ENCODE assay signal across 17 mouse cellular contexts in genomic region chr1:73641456-73641855, GRCm38 (mm10).
DNase-seq lines count a peak whose midpoint lies in the region; ATAC-seq and TF ChIP-seq lines count a peak whose summit lies in the region.
"Had no signal": no experiment of that assay in that cellular context is flagged by ENCODE, and none has a peak within 500 bp of the region (broad histone marks: within the 10 kb centered on the region; RNA-seq: fewer than 3 reads in every experiment).

No protein-coding gene starts in this region.

- H3K4me2 ChIP-seq in heart, embryonic 13.5 days = no peak overlapping the region
- no peak overlapping the region for H3K4me2 ChIP-seq in kidney, postnatal 0 days (ENCODE audit: low read length)
- no peak overlapping the region for H3K4me2 ChIP-seq in hindbrain, embryonic 13.5 days

- H3K4me1 ChIP-seq in heart, embryonic 13.5 days = peaks cover 38% of the 10 kb centered on the region
- peaks cover 12% of the 10 kb centered on the region for H3K4me1 ChIP-seq in kidney, postnatal 0 days (replicated peaks; ENCODE audit: insufficient read depth, low read length)
- H3K4me1 ChIP-seq in embryonic facial prominence, embryonic 10.5 days = peaks cover 30% of the 10 kb centered on the region
- H3K4me1 ChIP-seq in hindbrain, embryonic 13.5 days (replicated peaks) = peaks cover 19% of the 10 kb centered on the region

- DNase-seq in heart, postnatal 10 days = no peak
- no peak for DNase-seq in kidney, postnatal 0 days (ENCODE audit: low spot score)
- no peak for DNase-seq in kidney, postnatal 36 days
- no peak for DNase-seq in embryonic facial prominence, embryonic 10.5 days (ENCODE audit: low spot score)
- no peak for DNase-seq in adrenal gland, postnatal 25 days
- DNase-seq in thymus, postnatal 10 days (ENCODE audit: low spot score in 2 of 2) = no peak
- DNase-seq: B cell, adult 2 months; heart, adult 18-20 months; heart, postnatal 14 days; kidney, adult 8-10 months; liver, postnatal 0 days; lung, postnatal 4 days; thymus, adult 18-20 months had no signal

- no peaks in the 10 kb centered on the region for H3K27me3 ChIP-seq in heart, embryonic 13.5 days (replicated peaks)
- no peaks in the 10 kb centered on the region for H3K27me3 ChIP-seq in kidney, postnatal 0 days (ENCODE audit: insufficient read depth, low read length)
- H3K27me3 ChIP-seq in embryonic facial prominence, embryonic 10.5 days (replicated peaks; ENCODE audit: low read depth, poor library complexity, severe bottlenecking) = no peaks in the 10 kb centered on the region
- H3K27me3 ChIP-seq in hindbrain, embryonic 13.5 days = no peaks in the 10 kb centered on the region
- H3K27me3 ChIP-seq: limb, embryonic 13.5 days; Patski had no signal

- no peak for TF ChIP-seq CTCF in kidney, postnatal 0 days (IDR thresholded peaks at IDR 0.05; ENCODE audit: low read depth)

- peak overlapping the region; percentile 70 for H3K27ac ChIP-seq in heart, embryonic 13.5 days (replicated peaks)
- H3K27ac ChIP-seq in kidney, postnatal 0 days = peak overlapping the region; percentile 8; the same call in 1 of the 2 replicates
- peak overlapping the region; percentile 59; the same call in 1 of the 2 replicates for H3K27ac ChIP-seq in embryonic facial prominence, embryonic 10.5 days (replicated peaks)
- H3K27ac ChIP-seq in hindbrain, embryonic 13.5 days = peak overlapping the region; percentile 66

- no peak overlapping the region for H3K9ac ChIP-seq in heart, embryonic 13.5 days
- no peak overlapping the region for H3K9ac ChIP-seq in kidney, postnatal 0 days (ENCODE audit: low read depth, low read length)
- no peak overlapping the region for H3K9ac ChIP-seq in hindbrain, embryonic 13.5 days
- H3K9ac ChIP-seq: limb, embryonic 13.5 days; liver, postnatal 0 days had no signal

- intact Hi-C loops in heart, postnatal 10 days (cut with DNase I) = loop anchor here (10.0 kb wide), 1 partner anchor 447 kb away; no protein-coding TSS in a partner anchor

- WGBS in heart, embryonic 13.5 days = 79% methylated on average over 8 of the region's 8 CpGs
- WGBS in kidney, postnatal 0 days = 66% methylated on average over 8 of the region's 8 CpGs
- 88% methylated on average over 8 of the region's 8 CpGs for WGBS in embryonic facial prominence, embryonic 10.5 days
- 86% methylated on average over 8 of the region's 8 CpGs for WGBS in hindbrain, embryonic 13.5 days

- H3K4me3 ChIP-seq in heart, embryonic 13.5 days = no peak overlapping the region
- no peak overlapping the region for H3K4me3 ChIP-seq in kidney, postnatal 0 days (replicated peaks; ENCODE audit: low read depth, low read length)
- no peak overlapping the region for H3K4me3 ChIP-seq in embryonic facial prominence, embryonic 10.5 days
- H3K4me3 ChIP-seq in hindbrain, embryonic 13.5 days = no peak overlapping the region
- H3K4me3 ChIP-seq: limb, embryonic 13.5 days had no signal

- H3K36me3 ChIP-seq in heart, embryonic 13.5 days = no peaks in the 10 kb centered on the region
- H3K36me3 ChIP-seq in kidney, postnatal 0 days (ENCODE audit: insufficient read depth, low read length) = no peaks in the 10 kb centered on the region
- no peaks in the 10 kb centered on the region for H3K36me3 ChIP-seq in embryonic facial prominence, embryonic 10.5 days (replicated peaks)
- H3K36me3 ChIP-seq in hindbrain, embryonic 13.5 days = no peaks in the 10 kb centered on the region
- H3K36me3 ChIP-seq: limb, embryonic 13.5 days had no signal

- H3K9me3 ChIP-seq in heart, embryonic 13.5 days = no peaks in the 10 kb centered on the region
- H3K9me3 ChIP-seq in kidney, postnatal 0 days (replicated peaks; ENCODE audit: low read length) = no peaks in the 10 kb centered on the region
- no peaks in the 10 kb centered on the region for H3K9me3 ChIP-seq in embryonic facial prominence, embryonic 10.5 days
- H3K9me3 ChIP-seq in hindbrain, embryonic 13.5 days = no peaks in the 10 kb centered on the region
- H3K9me3 ChIP-seq: limb, embryonic 13.5 days had no signal

- no peak for ATAC-seq in heart, embryonic 13.5 days (ENCODE audit: extremely low read depth, insufficient number of reproducible peaks, low FRiP score, low TSS enrichment)
- no peak for ATAC-seq in kidney, postnatal 0 days (replicated peaks; ENCODE audit: low FRiP score, low read depth)
- ATAC-seq in hindbrain, embryonic 13.5 days (ENCODE audit: low FRiP score) = no peak
- ATAC-seq: liver, postnatal 0 days; Patski had no signal

Comparison
In these comparisons a context has a peak if more than half of its experiments do, and no peak if none do; other contexts are left out.
1. H3K27ac ChIP-seq: peak in every context shown above with its lines; median percentile 70 in heart, embryonic 13.5 days; 66 in hindbrain, embryonic 13.5 days; 59 in embryonic facial prominence, embryonic 10.5 days; 8 in kidney, postnatal 0 days.